8 mouse cellular contexts compared by ENCODE assay signal in the genomic region with DNA sequence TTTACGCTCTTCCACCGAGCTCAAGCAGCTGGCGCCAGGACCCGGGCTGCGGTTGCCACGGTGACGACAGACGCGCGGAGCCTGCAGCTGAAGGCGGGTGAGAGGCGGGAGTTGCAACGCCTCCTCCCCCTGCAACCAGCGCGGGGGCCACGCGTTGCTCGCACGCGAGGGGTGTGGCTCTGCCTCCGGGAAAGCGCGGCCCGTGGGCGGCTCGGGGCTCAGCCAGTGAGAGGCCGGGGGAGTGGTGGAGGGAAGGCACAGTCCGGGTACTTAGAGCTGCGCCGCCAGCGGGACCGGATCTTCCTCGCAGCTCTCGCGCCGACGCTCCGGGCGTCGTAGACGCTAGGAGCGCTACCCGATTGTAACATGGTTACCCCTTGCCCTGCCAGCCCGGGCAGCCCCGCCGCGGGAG. TPM values are rescaled to one million over a fixed set of nuclear protein-coding genes. Genes with fewer than 3 reads are reported as not detected.
A peak's percentile ranks its signal among the peaks of the same experiment; 100 is the strongest.
DNase-seq lines count a peak whose midpoint lies in the region; ATAC-seq lines count a peak whose summit lies in the region.

Gene Ccno, plus strand, starts transcription at position 271 of the 412 bp plus-strand sequence.

- ATAC-seq in inflammation-experienced regulatory T-cells, adult 6 months: peak; percentile 95
- peak; percentile 81 for ATAC-seq in megakaryocyte progenitor cell, adult 5-6 weeks (replicated peaks; ENCODE audit: poor library complexity)

- DNase-seq in adrenal gland, adult (ENCODE audit: inconsistent age in 2 of 2, low spot score in 1 of 2): peak; percentile 98
- peak; percentile 89 for DNase-seq in embryo, embryonic 10.5 days (ENCODE audit: low spot score)
- peak; percentile 94 for DNase-seq in gastrocnemius, postnatal 14 days
- DNase-seq in left cerebral cortex, adult 9 months (ENCODE audit: low spot score in 2 of 2): peak; percentile 89 to 92
- DNase-seq in right cerebral cortex, postnatal 14 days: peak; percentile 93
- peak; percentile 91 for DNase-seq in urinary bladder, postnatal 25 days (ENCODE audit: low spot score)

- intact Hi-C loops in gastrocnemius, postnatal 14 days (cut with DNase I; ENCODE audit: low total_unique reads): no loop called here

RNA-seq across cellular contexts. Expression of gene Ccno, which starts in this region (rescaled TPM):
- total RNA-seq in gastrocnemius, postnatal 14 days (2021): under 1 TPM in 1 of 2 experiments, not detected in 1; 0.18 TPM
- polyA plus RNA-seq in inflammation-experienced regulatory T-cells, adult 6 months (2017; shearing (Covaris generic)): not detected
- total RNA-seq in megakaryocyte progenitor cell, adult 5-6 weeks (2015): 1.5 and 2.1 TPM in 2 replicates
- total RNA-seq in megakaryocyte progenitor cell, adult 5-6 weeks (2017): 1.4 and 1.6 TPM in 2 replicates

Comparison
In these comparisons a context has a peak if more than half of its experiments do, and no peak if none do; other contexts are left out.
1. Peak in every context shown above with its lines: DNase-seq and ATAC-seq.
2. Peak in DNase-seq in gastrocnemius, postnatal 14 days; RNA of the gene not detected or under 1 TPM.
3. Peak in ATAC-seq in inflammation-experienced regulatory T-cells, adult 6 months; RNA of the gene not detected or under 1 TPM.